9 mouse cellular contexts compared by ENCODE assay signal in the genomic region with DNA sequence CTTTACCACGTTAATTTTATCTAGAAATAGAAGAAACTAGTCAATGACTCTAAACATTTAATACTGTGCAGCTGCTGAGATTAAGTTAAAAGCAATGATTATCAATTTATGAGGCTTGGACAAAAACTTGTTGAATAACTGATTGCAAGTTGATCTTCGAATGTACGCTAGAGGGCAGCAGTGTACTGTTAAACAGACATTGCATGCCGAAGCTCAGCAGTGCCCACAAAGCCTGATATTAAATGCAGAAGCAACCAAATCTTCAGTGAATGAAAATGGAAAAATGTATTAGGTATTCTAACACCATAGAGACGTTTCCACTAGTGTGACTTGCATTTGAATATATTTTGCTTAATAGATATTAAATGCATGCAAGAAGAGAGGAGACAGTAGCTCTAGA. TPM values are rescaled to one million over a fixed set of nuclear protein-coding genes. Genes with fewer than 3 reads are reported as not detected.
DNase-seq lines count a peak whose midpoint lies in the region; ATAC-seq and TF ChIP-seq lines count a peak whose summit lies in the region.
"Had no signal": no experiment of that assay in that cellular context is flagged by ENCODE, and none has a peak within 500 bp of the region (broad histone marks: within the 10 kb centered on the region; RNA-seq: fewer than 3 reads in every experiment).

No protein-coding gene starts in this region.

- H3K9ac ChIP-seq in liver, adult 2 months (ENCODE audit: low read depth, low read length), result no peak overlapping the region
- H3K9ac ChIP-seq in liver, embryonic 11.5 days (ENCODE audit: low read depth, low read length), result no peak overlapping the region
- H3K9ac ChIP-seq in hindbrain, embryonic 13.5 days, result no peak overlapping the region
- no peak overlapping the region for H3K9ac ChIP-seq in limb, embryonic 11.5 days (ENCODE audit: low read length)
- H3K9ac ChIP-seq in neural tube, embryonic 13.5 days, result no peak overlapping the region

- TF ChIP-seq CTCF in liver, adult 2 months (IDR thresholded peaks at IDR 0.05; ENCODE audit: low read depth, low read length), result peak; percentile 38

- no peak overlapping the region for H3K4me3 ChIP-seq in liver, adult 2 months (ENCODE audit: insufficient read depth, low read depth, low read length)
- H3K4me3 ChIP-seq in liver, embryonic 11.5 days (ENCODE audit: low read depth, low read length), result no peak overlapping the region
- H3K4me3 ChIP-seq in hindbrain, embryonic 13.5 days, result no peak overlapping the region
- H3K4me3 ChIP-seq in limb, embryonic 11.5 days (ENCODE audit: low read depth, low read length), result no peak overlapping the region
- H3K4me3 ChIP-seq in neural tube, embryonic 13.5 days, result no peak overlapping the region

- DNase-seq in liver, adult 2 months (ENCODE audit: extremely low read depth, low read depth, low spot score), result peak; percentile 60
- no peak for DNase-seq in liver, embryonic 11.5 days (ENCODE audit: low spot score)
- DNase-seq in adipocyte (ENCODE audit: low spot score), result peak; percentile 68
- DNase-seq in embryo, embryonic 10 days (ENCODE audit: low spot score), result peak; percentile 86
- DNase-seq in limb, embryonic 11.5 days (ENCODE audit: low spot score), result peak; percentile 59
- no peak for DNase-seq in ovary, postnatal 10 days (ENCODE audit: low spot score)

- H3K27me3 ChIP-seq in liver, adult 2 months (ENCODE audit: control insufficient read depth, insufficient read depth, low read length), result no peaks in the 10 kb centered on the region
- H3K27me3 ChIP-seq in liver, embryonic 11.5 days (replicated peaks; ENCODE audit: control insufficient read depth, insufficient read depth, low read length), result no peaks in the 10 kb centered on the region
- no peaks in the 10 kb centered on the region; the same call in 1 of the 2 replicates for H3K27me3 ChIP-seq in hindbrain, embryonic 13.5 days
- H3K27me3 ChIP-seq in limb, embryonic 11.5 days (ENCODE audit: control insufficient read depth, insufficient read depth, low read length), result no peaks in the 10 kb centered on the region
- no peaks in the 10 kb centered on the region for H3K27me3 ChIP-seq in neural tube, embryonic 13.5 days

- H3K9me3 ChIP-seq in liver, embryonic 11.5 days (ENCODE audit: control insufficient read depth, low read length), result no peaks in the 10 kb centered on the region
- H3K9me3 ChIP-seq in hindbrain, embryonic 13.5 days, result no peaks in the 10 kb centered on the region
- no peaks in the 10 kb centered on the region for H3K9me3 ChIP-seq in limb, embryonic 11.5 days (ENCODE audit: control insufficient read depth, low read length)
- no peaks in the 10 kb centered on the region for H3K9me3 ChIP-seq in neural tube, embryonic 13.5 days

- H3K79me2 ChIP-seq in liver, adult 2 months (ENCODE audit: control insufficient read depth, insufficient read depth, low read length), result no peaks in the 10 kb centered on the region

- no peak for TF ChIP-seq POLR2A in liver, adult 2 months (IDR thresholded peaks at IDR 0.05; ENCODE audit: extremely low read depth, insufficient read depth, low read length)

- 0% methylated on average over 5 of the region's 5 CpGs for WGBS in liver, adult 2 months
- 2% methylated on average over 5 of the region's 5 CpGs for WGBS in liver, embryonic 11.5 days
- WGBS in hindbrain, embryonic 13.5 days, result 1% methylated on average over 5 of the region's 5 CpGs
- under 1% methylated on average over 5 of the region's 5 CpGs for WGBS in limb, embryonic 11.5 days
- WGBS in neural tube, embryonic 13.5 days, result under 1% methylated on average over 5 of the region's 5 CpGs

- no peak for ATAC-seq in liver, embryonic 11.5 days (replicated peaks; ENCODE audit: low FRiP score)
- ATAC-seq in hindbrain, embryonic 13.5 days (ENCODE audit: low FRiP score), result peak; percentile 78; the same call in 1 of the 2 replicates
- no peak for ATAC-seq in limb, embryonic 11.5 days (ENCODE audit: insufficient number of reproducible peaks, low FRiP score, low TSS enrichment, low read depth)
- peak; percentile 72; the same call in 1 of the 2 replicates for ATAC-seq in neural tube, embryonic 13.5 days (ENCODE audit: low read depth)

- H3K27ac ChIP-seq in liver, adult 2 months (replicated peaks; ENCODE audit: insufficient read depth, low read depth, low read length), result no peak overlapping the region
- no peak overlapping the region for H3K27ac ChIP-seq in liver, embryonic 11.5 days (ENCODE audit: low read depth, low read length)
- H3K27ac ChIP-seq in hindbrain, embryonic 13.5 days, result no peak overlapping the region
- no peak overlapping the region for H3K27ac ChIP-seq in limb, embryonic 11.5 days (replicated peaks; ENCODE audit: low read depth, low read length)
- H3K27ac ChIP-seq in neural tube, embryonic 13.5 days (replicated peaks), result no peak overlapping the region

- no peak overlapping the region for H3K4me2 ChIP-seq in liver, embryonic 11.5 days
- no peak overlapping the region for H3K4me2 ChIP-seq in hindbrain, embryonic 13.5 days
- no peak overlapping the region for H3K4me2 ChIP-seq in limb, embryonic 11.5 days (ENCODE audit: low read depth, severe bottlenecking)
- H3K4me2 ChIP-seq in neural tube, embryonic 13.5 days, result no peak overlapping the region

- no peaks in the 10 kb centered on the region for H3K4me1 ChIP-seq in liver, adult 2 months (ENCODE audit: control insufficient read depth, insufficient read depth, low read length)
- no peaks in the 10 kb centered on the region for H3K4me1 ChIP-seq in liver, embryonic 11.5 days (replicated peaks; ENCODE audit: control insufficient read depth, insufficient read depth, low read length)
- H3K4me1 ChIP-seq in hindbrain, embryonic 13.5 days (replicated peaks), result peaks cover under 1% of the 10 kb centered on the region; the same call in 1 of the 2 replicates
- no peaks in the 10 kb centered on the region for H3K4me1 ChIP-seq in limb, embryonic 11.5 days (ENCODE audit: control insufficient read depth, insufficient read depth, low read length)
- H3K4me1 ChIP-seq in neural tube, embryonic 13.5 days (replicated peaks), result 0 out of 2 replicates have a peak, but pooled peaks cover 1% of the 10 kb centered on the region

- no peaks in the 10 kb centered on the region for H3K36me3 ChIP-seq in liver, adult 2 months (ENCODE audit: control insufficient read depth, insufficient read depth, low read length)
- H3K36me3 ChIP-seq in liver, embryonic 11.5 days (ENCODE audit: control insufficient read depth, insufficient read depth, low read length), result no peaks in the 10 kb centered on the region
- H3K36me3 ChIP-seq in hindbrain, embryonic 13.5 days, result no peaks in the 10 kb centered on the region
- no peaks in the 10 kb centered on the region for H3K36me3 ChIP-seq in limb, embryonic 11.5 days (ENCODE audit: control insufficient read depth, insufficient read depth, low read length)
- no peaks in the 10 kb centered on the region for H3K36me3 ChIP-seq in neural tube, embryonic 13.5 days

RNA-seq across cellular contexts. Expression of a gene that starts 12.3 kb away (rescaled TPM):
- total RNA-seq in liver, adult 2 months (2014; rRNA removed), result 0.55 TPM in 1 of 2 replicates, not detected in the other
- 0.14 and 0.31 TPM in 2 replicates for polyA plus RNA-seq in liver, adult 2 months (2012; rRNA removed)
- polyA plus RNA-seq in liver, embryonic 11.5 days (2014; fragmentation: Nextera tagmentation; extraction: Ambion mirVana), result not detected in 2 replicates
- polyA plus RNA-seq in hindbrain, embryonic 13.5 days (2015; fragmentation: Nextera tagmentation; extraction: Ambion mirVana), result not detected in 2 replicates
- not detected in 2 replicates for polyA plus RNA-seq in limb, embryonic 11.5 days (2014; fragmentation: Nextera tagmentation; extraction: Ambion mirVana)
- not detected in 2 replicates for polyA plus RNA-seq in neural tube, embryonic 13.5 days (2015; fragmentation: Nextera tagmentation; extraction: Ambion mirVana)

RNA-seq across cellular contexts. Expression of a gene that starts 12.5 kb away (rescaled TPM):
- not detected in 2 replicates for total RNA-seq in liver, adult 2 months (2014; rRNA removed)
- polyA plus RNA-seq in liver, adult 2 months (2012; rRNA removed), result not detected in 2 replicates
- polyA plus RNA-seq in liver, embryonic 11.5 days (2014; fragmentation: Nextera tagmentation; extraction: Ambion mirVana), result not detected in 2 replicates
- polyA plus RNA-seq in hindbrain, embryonic 13.5 days (2015; fragmentation: Nextera tagmentation; extraction: Ambion mirVana), result not detected in 2 replicates
- polyA plus RNA-seq in limb, embryonic 11.5 days (2014; fragmentation: Nextera tagmentation; extraction: Ambion mirVana), result not detected in 2 replicates
- not detected in 2 replicates for polyA plus RNA-seq in neural tube, embryonic 13.5 days (2015; fragmentation: Nextera tagmentation; extraction: Ambion mirVana)
- polyA plus RNA-seq: gonadal fat pad, adult 2 months had no signal

RNA-seq across cellular contexts. Expression of a gene that starts 33.9 kb away (rescaled TPM):
- total RNA-seq in liver, adult 2 months (2014; rRNA removed), result not detected in 2 replicates
- polyA plus RNA-seq in liver, adult 2 months (2012; rRNA removed), result not detected in 2 replicates
- polyA plus RNA-seq in liver, embryonic 11.5 days (2014; fragmentation: Nextera tagmentation; extraction: Ambion mirVana), result not detected in 2 replicates
- not detected in 2 replicates for polyA plus RNA-seq in hindbrain, embryonic 13.5 days (2015; fragmentation: Nextera tagmentation; extraction: Ambion mirVana)
- not detected in 2 replicates for polyA plus RNA-seq in limb, embryonic 11.5 days (2014; fragmentation: Nextera tagmentation; extraction: Ambion mirVana)
- not detected in 2 replicates for polyA plus RNA-seq in neural tube, embryonic 13.5 days (2015; fragmentation: Nextera tagmentation; extraction: Ambion mirVana)
- polyA plus RNA-seq: gonadal fat pad, adult 2 months had no signal

Comparison
In these comparisons a context has a peak if more than half of its experiments do, and no peak if none do; other contexts are left out.
1. DNase-seq: peak in liver, adult 2 months (single experiment), adipocyte (single experiment), embryo, embryonic 10 days (single experiment) and limb, embryonic 11.5 days (single experiment); none in liver, embryonic 11.5 days (single experiment) and ovary, postnatal 10 days (single experiment).
2. ATAC-seq: peak in hindbrain, embryonic 13.5 days (single experiment) and neural tube, embryonic 13.5 days (single experiment); none in liver, embryonic 11.5 days (single experiment) and limb, embryonic 11.5 days (single experiment).